Mouse (Mus musculus) cerebellum, postnatal 36 days (tissue): Measurements from ENCODE around the gene Spaca6.

Source experiments
- DNase-seq, 2 experiments: peaks; one replicate each; pipeline ENCODE4 v3.0.0; 2021 to 2022; ENCODE audit warnings: mixed read lengths in 2 of 2

The Spaca6 gene

GRCm38 (mm10) chr17:17826751-17827657, at the start of gene Spaca6:
Gene Spaca6 (plus strand): TSS chr17:17827158.
- DNase-seq = peak; percentile 95 to 96

GRCm38 (mm10) chr17:17790866-17791630, 35.9 kb upstream of the Spaca6 start:
- DNase-seq = peak in 1 of 2 experiments; percentile 10

GRCm38 (mm10) chr17:17792578-17792977, 34.4 kb upstream of the Spaca6 start:
- DNase-seq = peak; percentile 57 to 62

- DNase-seq = no peak
These were observed 31.4 kb upstream of the Spaca6 start for GRCm38 (mm10) chr17:17795527-17795926.

GRCm38 (mm10) chr17:17823612-17824336, 3.2 kb upstream of the Spaca6 start:
- DNase-seq = no peak

- peak; percentile 44 to 54 for DNase-seq
These were observed 902 bp upstream of the Spaca6 start for GRCm38 (mm10) chr17:17825921-17826591.

- peak; percentile 70 to 71 for DNase-seq
These were observed 766 bp downstream of the Spaca6 start for GRCm38 (mm10) chr17:17827658-17828190.

GRCm38 (mm10) chr17:17828191-17828981, 1.4 kb downstream of the Spaca6 start:
- peak; percentile 50 to 57 for DNase-seq

- DNase-seq = peak; percentile 16 to 20
These were observed 2.3 kb downstream of the Spaca6 start for GRCm38 (mm10) chr17:17829052-17829785.

GRCm38 (mm10) chr17:17829816-17830535, 3.0 kb downstream of the Spaca6 start:
- DNase-seq = peak; percentile 13

- DNase-seq = peak in 1 of 2 experiments; percentile 7
These were observed 3.8 kb downstream of the Spaca6 start for GRCm38 (mm10) chr17:17830731-17831130.

- DNase-seq = no peak
These were observed 7.9 kb downstream of the Spaca6 start for GRCm38 (mm10) chr17:17834896-17835295.

GRCm38 (mm10) chr17:17836101-17836500, 9.1 kb downstream of the Spaca6 start:
- DNase-seq = no peak

GRCm38 (mm10) chr17:17837426-17837825, 10.5 kb downstream of the Spaca6 start:
- peak in 1 of 2 experiments; percentile 32 for DNase-seq

GRCm38 (mm10) chr17:17837919-17838701, 11.2 kb downstream of the Spaca6 start:
- DNase-seq = peak; percentile 95

- DNase-seq = no peak
These were observed 12.3 kb downstream of the Spaca6 start for GRCm38 (mm10) chr17:17839276-17839675.

GRCm38 (mm10) chr17:17840796-17841195, 13.8 kb downstream of the Spaca6 start:
- DNase-seq = no peak

GRCm38 (mm10) chr17:17843534-17844261, 16.7 kb downstream of the Spaca6 start:
- DNase-seq = no peak
